Comparison of ENCODE assay signal across 21 mouse cellular contexts in genomic region chrX:127484659-127485058, GRCm38 (mm10).
DNase-seq lines count a peak whose midpoint lies in the region; ATAC-seq and TF ChIP-seq lines count a peak whose summit lies in the region.
"Had no signal": no experiment of that assay in that cellular context is flagged by ENCODE, and none has a peak within 500 bp of the region (broad histone marks: within the 10 kb centered on the region; RNA-seq: fewer than 3 reads in every experiment).

No protein-coding gene starts in this region.

- no peaks in the 10 kb centered on the region for H3K36me3 ChIP-seq in forebrain, embryonic 14.5 days (ENCODE audit: control insufficient read depth, insufficient read depth, low read length)
- no peaks in the 10 kb centered on the region for H3K36me3 ChIP-seq in forebrain, embryonic 16.5 days (ENCODE audit: control insufficient read depth, insufficient read depth)
- H3K36me3 ChIP-seq in lung, embryonic 14.5 days (ENCODE audit: insufficient read depth), result no peaks in the 10 kb centered on the region
- H3K36me3 ChIP-seq: G1E; hindbrain, embryonic 15.5 days; midbrain, embryonic 12.5 days had no signal

- TF ChIP-seq CTCF in lung, embryonic 14.5 days (IDR thresholded peaks at IDR 0.05; ENCODE audit: low read depth), result no peak

- H3K9ac ChIP-seq in forebrain, embryonic 14.5 days (ENCODE audit: low read length), result no peak overlapping the region
- no peak overlapping the region for H3K9ac ChIP-seq in forebrain, embryonic 16.5 days (replicated peaks; ENCODE audit: low read depth, low read length)
- no peak overlapping the region for H3K9ac ChIP-seq in lung, embryonic 14.5 days
- H3K9ac ChIP-seq: hindbrain, embryonic 15.5 days; midbrain, embryonic 12.5 days had no signal

- ATAC-seq in forebrain, embryonic 14.5 days, result no peak
- no peak for ATAC-seq in forebrain, embryonic 16.5 days
- no peak for ATAC-seq in lung, embryonic 14.5 days (ENCODE audit: insufficient read depth)

- no peaks in the 10 kb centered on the region for H3K4me1 ChIP-seq in forebrain, embryonic 14.5 days (ENCODE audit: control insufficient read depth, insufficient read depth, low read length)
- H3K4me1 ChIP-seq in forebrain, embryonic 16.5 days (replicated peaks; ENCODE audit: control insufficient read depth, insufficient read depth, low read length), result no peaks in the 10 kb centered on the region
- H3K4me1 ChIP-seq in lung, embryonic 14.5 days (ENCODE audit: insufficient read depth), result no peaks in the 10 kb centered on the region
- H3K4me1 ChIP-seq: hindbrain, embryonic 15.5 days; midbrain, embryonic 12.5 days had no signal

- no peak overlapping the region for H3K4me2 ChIP-seq in forebrain, embryonic 14.5 days (ENCODE audit: low read length)
- no peak overlapping the region for H3K4me2 ChIP-seq in forebrain, embryonic 16.5 days (ENCODE audit: low read length)
- H3K4me2 ChIP-seq in lung, embryonic 14.5 days, result no peak overlapping the region
- H3K4me2 ChIP-seq: hindbrain, embryonic 15.5 days; midbrain, embryonic 12.5 days had no signal

- no peaks in the 10 kb centered on the region for H3K27me3 ChIP-seq in forebrain, embryonic 14.5 days (replicated peaks; ENCODE audit: control insufficient read depth, insufficient read depth, low read length)
- H3K27me3 ChIP-seq in forebrain, embryonic 16.5 days (replicated peaks; ENCODE audit: control insufficient read depth, insufficient read depth, low read length), result no peaks in the 10 kb centered on the region
- H3K27me3 ChIP-seq in lung, embryonic 14.5 days (ENCODE audit: insufficient read depth, low read length), result no peaks in the 10 kb centered on the region
- H3K27me3 ChIP-seq: hindbrain, embryonic 15.5 days; midbrain, embryonic 12.5 days had no signal

- H3K9me3 ChIP-seq in forebrain, embryonic 14.5 days (replicated peaks; ENCODE audit: control insufficient read depth, low read length), result no peaks in the 10 kb centered on the region
- H3K9me3 ChIP-seq in forebrain, embryonic 16.5 days (ENCODE audit: control insufficient read depth, low read length), result no peaks in the 10 kb centered on the region
- no peaks in the 10 kb centered on the region for H3K9me3 ChIP-seq in lung, embryonic 14.5 days (ENCODE audit: low read depth, low read length)
- H3K9me3 ChIP-seq: G1E; hindbrain, embryonic 15.5 days; midbrain, embryonic 12.5 days had no signal

- no peak overlapping the region for H3K27ac ChIP-seq in forebrain, embryonic 14.5 days (ENCODE audit: low read depth, low read length)
- no peak overlapping the region for H3K27ac ChIP-seq in forebrain, embryonic 16.5 days (ENCODE audit: low read length)
- no peak overlapping the region for H3K27ac ChIP-seq in lung, embryonic 14.5 days (ENCODE audit: low read depth)
- H3K27ac ChIP-seq: hindbrain, embryonic 15.5 days; midbrain, embryonic 12.5 days had no signal

- DNase-seq in forebrain, embryonic 14.5 days (ENCODE audit: low spot score), result peak; percentile 40
- peak; percentile 5 for DNase-seq in lung, embryonic 14.5 days
- DNase-seq in lung, postnatal 36 days, result no peak
- peak; percentile 51 for DNase-seq in NIH3T3 (ENCODE audit: low read depth)
- DNase-seq in forelimb bud, embryonic 11.5 days (ENCODE audit: low read depth, low spot score), result peak; percentile 2
- DNase-seq in frontal cortex, postnatal 14 days (ENCODE audit: low spot score in 2 of 2), result no peak
- no peak for DNase-seq in B cell, adult 2 months
- DNase-seq: adrenal gland, postnatal 10 days; cerebellum, adult 8-10 months; gastrocnemius, postnatal 10 days; kidney, adult 2 months; kidney, postnatal 4 days; liver; lung, adult 18-20 months; lung, postnatal 4 days; thymus, adult 2 months had no signal

- H3K4me3 ChIP-seq in forebrain, embryonic 14.5 days (ENCODE audit: low read depth, low read length), result no peak overlapping the region
- no peak overlapping the region for H3K4me3 ChIP-seq in forebrain, embryonic 16.5 days (replicated peaks; ENCODE audit: low read length)
- H3K4me3 ChIP-seq in lung, embryonic 14.5 days (ENCODE audit: low read depth, low read length), result no peak overlapping the region
- H3K4me3 ChIP-seq: erythroblast, embryonic 14.5 days; hindbrain, embryonic 15.5 days; midbrain, embryonic 12.5 days had no signal

Comparison
In these comparisons a context has a peak if more than half of its experiments do, and no peak if none do; other contexts are left out.
1. DNase-seq: peak in forebrain, embryonic 14.5 days (single experiment), lung, embryonic 14.5 days (single experiment), NIH3T3 (single experiment) and forelimb bud, embryonic 11.5 days (single experiment); none in lung, postnatal 36 days (single experiment), frontal cortex, postnatal 14 days (0 of 2) and B cell, adult 2 months (0 of 2).